Mouse (Mus musculus): ENCODE results near the gene Ly6g5b.

Ly6g5b gene

DNA sequence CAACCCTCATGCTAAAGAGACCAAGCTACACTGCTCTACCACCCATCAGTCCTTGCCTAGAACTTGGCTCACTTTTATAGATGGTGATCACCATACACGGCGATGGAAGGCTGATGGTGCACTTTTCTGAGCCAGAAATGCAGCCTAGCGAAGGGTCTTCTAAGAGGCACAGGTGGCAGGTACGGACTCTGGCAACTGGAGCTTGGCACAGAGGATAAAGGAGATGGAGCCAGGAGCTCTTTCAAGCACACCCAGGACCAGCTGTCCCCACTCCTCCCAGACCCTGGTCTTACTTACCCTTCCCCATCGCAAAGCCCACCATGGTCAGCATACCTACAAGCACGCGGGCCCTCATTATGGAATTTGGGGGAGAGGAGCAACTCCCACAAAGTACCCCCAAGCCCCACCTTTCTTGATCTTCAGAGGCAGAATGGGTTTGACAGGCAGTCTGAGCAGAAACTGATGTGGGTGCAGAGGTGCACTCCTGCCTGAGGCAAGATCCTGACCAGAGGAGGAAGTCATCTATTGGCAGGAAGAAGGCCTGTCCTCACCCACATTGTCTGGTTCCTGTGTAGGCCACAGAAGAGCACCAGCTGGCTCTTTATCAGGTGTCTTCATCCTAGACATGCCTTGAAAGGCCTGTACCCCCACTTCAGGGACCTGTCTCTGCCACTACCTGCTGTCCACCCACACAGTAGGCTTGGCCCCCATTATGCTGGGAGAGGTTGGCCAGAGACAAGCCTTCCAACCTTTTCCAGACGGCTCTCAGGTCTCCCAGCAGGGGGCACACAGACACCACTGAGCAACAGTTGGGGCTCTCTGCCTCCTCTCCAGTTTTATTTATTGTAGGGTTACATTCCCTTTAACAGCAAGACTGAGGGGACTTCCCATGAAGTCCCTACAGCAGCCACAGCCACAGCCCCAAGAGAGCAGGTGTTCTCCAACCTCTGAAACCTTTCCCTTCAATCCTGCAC, at the start of gene Ly6g5b:
TSS of gene Ly6g5b (minus strand) at position 383 of the 974 bp plus-strand sequence.
- in situ Hi-C loops (cut with MboI; ENCODE audit: low sequenced_read_pairs): no loop called here

DNA sequence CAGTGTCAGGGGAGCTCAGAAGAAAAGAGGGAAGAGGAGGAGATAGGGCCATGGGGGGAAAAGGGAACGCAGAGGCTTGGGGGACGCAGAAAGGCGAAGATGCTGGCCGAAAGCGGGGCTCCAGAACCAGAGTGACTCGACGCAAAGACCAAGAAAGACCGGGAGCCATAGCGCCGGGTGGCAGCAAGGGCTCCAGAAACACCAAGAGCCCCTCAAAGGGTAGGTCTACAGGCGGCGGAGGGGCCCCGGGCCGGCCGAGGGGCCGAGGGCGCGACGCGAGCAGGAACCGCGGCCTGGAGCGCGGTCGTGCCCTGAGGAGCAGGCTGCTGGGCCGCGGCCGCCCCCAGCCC, 49.0 kb upstream of the Ly6g5b start:
- in situ Hi-C loops (cut with MboI; ENCODE audit: low sequenced_read_pairs): no loop called here

- in situ Hi-C loops (cut with MboI; ENCODE audit: low sequenced_read_pairs): no loop called here
Measured at GRCm38 (mm10) chr17:35163326-35164081, 48.3 kb upstream of the Ly6g5b start.

DNA sequence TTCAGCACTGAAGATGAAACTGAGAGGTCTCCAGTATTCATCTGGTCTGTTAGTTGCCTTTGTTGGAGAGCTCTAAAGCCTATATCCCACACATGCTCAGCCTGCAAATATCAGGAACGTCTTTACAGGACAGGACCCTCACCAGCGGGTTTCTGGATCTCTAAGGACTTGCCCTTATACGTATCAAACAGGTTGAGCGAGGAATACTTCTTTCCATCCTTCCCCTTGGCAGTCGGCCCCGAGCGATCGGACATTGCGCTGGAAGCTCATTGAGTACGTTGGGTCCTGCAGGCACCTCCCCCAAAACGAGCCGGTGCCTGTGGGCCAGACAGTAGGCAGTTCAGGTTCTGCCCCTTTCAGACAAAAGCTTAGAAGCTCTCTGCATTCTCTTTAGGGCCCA, 47.5 kb upstream of the Ly6g5b start:
- in situ Hi-C loops (cut with MboI; ENCODE audit: low sequenced_read_pairs): no loop called here

DNA sequence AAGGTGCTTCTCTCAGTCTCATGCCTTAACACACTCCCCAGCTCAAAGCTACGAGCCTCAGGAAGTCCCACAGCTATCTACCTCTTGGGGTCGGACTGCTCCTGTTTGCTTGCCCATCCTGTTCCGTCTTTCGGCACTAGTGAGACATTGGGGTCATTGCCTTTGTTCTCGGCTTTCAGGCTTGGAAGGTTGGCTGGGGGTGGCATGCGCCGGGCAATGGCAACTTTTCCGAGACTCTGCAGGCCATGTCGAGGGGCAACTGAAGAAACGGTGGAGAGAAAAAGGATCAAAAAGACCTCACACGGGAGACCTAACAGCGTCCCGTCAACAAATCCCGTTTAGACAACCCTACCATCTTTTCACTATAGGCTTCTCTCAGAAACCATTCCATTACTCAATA, 46.9 kb upstream of the Ly6g5b start:
- in situ Hi-C loops (cut with MboI; ENCODE audit: low sequenced_read_pairs): no loop called here

GRCm38 (mm10) chr17:35161421-35161820, 46.2 kb upstream of the Ly6g5b start:
- in situ Hi-C loops (cut with MboI; ENCODE audit: low sequenced_read_pairs): no loop called here

- in situ Hi-C loops (cut with MboI; ENCODE audit: low sequenced_read_pairs): no loop called here
Measured at GRCm38 (mm10) chr17:35159638-35160037, 44.4 kb upstream of the Ly6g5b start.

GRCm38 (mm10) chr17:35158850-35159593, 43.8 kb upstream of the Ly6g5b start:
- in situ Hi-C loops (cut with MboI; ENCODE audit: low sequenced_read_pairs): no loop called here

DNA sequence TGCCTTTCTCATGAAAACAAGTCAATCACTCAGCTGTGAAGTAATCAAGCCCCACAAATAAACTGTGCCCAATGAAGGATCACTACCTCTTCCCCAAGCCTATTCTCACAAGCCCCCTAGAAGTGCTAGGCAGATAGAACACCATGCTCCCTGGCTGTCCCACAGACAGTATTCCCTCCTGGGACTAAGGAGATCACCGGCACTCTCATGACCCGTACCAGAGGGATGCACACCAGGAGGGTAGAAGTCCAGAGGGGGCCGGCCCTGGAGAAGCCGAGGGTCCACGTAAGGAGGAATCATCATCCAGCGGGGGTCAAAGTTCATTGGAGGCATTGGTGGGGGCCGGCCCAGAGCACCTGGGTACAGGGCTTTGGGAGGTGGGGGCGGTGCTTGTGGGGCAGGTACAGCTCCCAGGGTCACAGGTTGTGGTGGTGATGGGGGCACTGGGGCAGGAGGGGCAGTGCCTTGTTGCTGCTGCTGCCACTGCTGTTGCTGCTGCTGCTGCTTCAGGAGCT, 42.5 kb upstream of the Ly6g5b start:
- in situ Hi-C loops (cut with MboI; ENCODE audit: low sequenced_read_pairs): no loop called here

GRCm38 (mm10) chr17:35157254-35157653, 42.0 kb upstream of the Ly6g5b start:
- in situ Hi-C loops (cut with MboI; ENCODE audit: low sequenced_read_pairs): no loop called here

GRCm38 (mm10) chr17:35156461-35157200, 41.4 kb upstream of the Ly6g5b start:
- in situ Hi-C loops (cut with MboI; ENCODE audit: low sequenced_read_pairs): no loop called here

DNA sequence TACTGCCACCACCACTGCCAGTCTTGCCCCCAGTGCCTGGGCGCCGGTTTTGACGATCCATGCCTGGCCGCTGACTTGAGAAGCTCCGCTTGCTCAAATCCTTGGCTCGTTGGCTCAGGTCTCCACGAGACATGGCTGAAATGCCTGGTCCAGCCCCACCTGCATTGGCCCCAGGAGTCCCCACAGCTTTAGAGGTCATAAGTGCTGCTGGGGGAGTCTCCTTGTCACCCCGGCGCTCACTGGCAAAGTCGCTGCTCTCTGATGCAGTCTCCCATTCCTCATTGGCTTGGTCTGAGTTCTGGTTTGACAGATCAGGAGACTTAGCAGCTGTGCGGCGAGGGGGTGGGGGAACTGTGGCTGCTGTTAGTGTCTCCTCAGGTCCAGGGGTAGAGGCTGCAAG, 40.2 kb upstream of the Ly6g5b start:
- in situ Hi-C loops (cut with MboI; ENCODE audit: low sequenced_read_pairs): no loop called here

- in situ Hi-C loops (cut with MboI; ENCODE audit: low sequenced_read_pairs): no loop called here
Measured at GRCm38 (mm10) chr17:35154616-35155015, 39.4 kb upstream of the Ly6g5b start.

DNA sequence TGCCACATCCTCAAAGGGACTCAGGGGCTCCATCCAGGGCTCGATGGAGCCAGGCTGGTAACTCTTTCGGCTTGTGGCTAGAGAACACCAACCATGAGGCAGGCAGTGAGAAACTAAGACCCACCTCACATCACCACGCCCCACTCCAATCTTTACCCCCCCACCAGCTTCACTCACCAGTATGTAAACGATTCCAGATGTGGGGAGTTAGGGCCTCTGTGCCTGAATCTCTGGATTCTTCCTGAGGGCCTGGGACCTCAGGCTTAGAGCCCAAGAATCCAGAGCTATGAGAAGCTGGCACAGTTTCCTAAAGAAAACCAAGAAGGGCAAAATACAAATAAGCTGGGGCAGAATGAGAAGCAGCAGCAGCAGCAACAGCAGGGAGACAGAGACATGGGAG, 38.7 kb upstream of the Ly6g5b start:
- in situ Hi-C loops (cut with MboI; ENCODE audit: low sequenced_read_pairs): no loop called here

DNA sequence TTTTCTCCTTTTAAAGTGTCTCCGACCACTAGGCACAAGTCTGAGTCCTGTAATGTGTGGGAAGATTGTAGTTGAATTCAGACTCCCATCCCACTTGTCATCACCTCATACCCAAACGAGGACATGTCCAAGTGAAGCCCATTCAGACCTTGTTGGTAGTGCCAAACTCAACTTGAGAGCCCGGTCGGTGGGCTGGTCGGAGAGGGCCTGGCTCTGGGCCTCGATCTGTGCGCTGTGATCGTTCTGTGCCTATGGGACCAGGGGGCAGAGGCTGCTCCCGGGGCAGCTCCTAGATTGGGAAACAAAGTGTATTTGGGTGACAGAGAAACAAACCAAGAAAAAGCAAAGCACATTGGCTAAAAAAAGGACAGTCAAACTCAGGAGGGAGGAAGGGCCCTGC, 37.8 kb upstream of the Ly6g5b start:
- in situ Hi-C loops (cut with MboI; ENCODE audit: low sequenced_read_pairs): no loop called here

- in situ Hi-C loops (cut with MboI; ENCODE audit: low sequenced_read_pairs): no loop called here
Measured at GRCm38 (mm10) chr17:35152121-35152520, 36.9 kb upstream of the Ly6g5b start.

DNA sequence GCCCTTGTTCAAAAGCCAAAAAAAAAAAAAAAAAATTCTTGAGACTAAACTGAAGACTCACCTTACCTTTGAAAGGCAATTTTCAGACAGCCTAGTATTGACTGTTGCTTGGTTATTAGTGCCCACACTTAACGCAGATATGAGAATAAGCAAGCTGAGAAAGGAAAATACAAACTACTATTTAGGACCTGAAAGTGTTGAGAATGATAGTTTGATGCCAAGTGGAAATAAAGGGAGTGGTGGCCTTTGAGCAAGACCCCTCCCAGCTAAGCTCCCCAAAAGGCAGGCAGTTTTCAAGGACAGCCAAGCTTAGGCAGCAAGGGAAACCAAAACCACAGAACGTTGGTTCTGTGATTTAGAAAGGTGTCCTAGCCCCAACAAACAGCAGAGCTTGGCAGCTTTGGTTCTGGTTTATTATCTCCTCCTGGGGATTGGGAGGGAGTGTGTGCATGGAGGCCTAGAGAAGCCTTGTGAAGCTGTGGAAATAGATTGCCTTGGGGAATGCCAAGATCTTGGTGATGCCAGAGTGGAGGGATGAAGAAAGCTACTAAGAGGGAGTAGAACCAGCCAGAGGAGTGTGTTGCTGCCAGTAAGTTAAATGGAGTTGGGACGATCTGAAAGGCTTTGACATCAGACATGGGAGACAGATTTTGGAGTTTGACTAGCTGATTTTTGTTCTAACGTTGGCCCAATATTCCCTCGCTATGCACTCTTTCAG, 32.9 kb upstream of the Ly6g5b start:
- in situ Hi-C loops (cut with MboI; ENCODE audit: low sequenced_read_pairs): no loop called here

DNA sequence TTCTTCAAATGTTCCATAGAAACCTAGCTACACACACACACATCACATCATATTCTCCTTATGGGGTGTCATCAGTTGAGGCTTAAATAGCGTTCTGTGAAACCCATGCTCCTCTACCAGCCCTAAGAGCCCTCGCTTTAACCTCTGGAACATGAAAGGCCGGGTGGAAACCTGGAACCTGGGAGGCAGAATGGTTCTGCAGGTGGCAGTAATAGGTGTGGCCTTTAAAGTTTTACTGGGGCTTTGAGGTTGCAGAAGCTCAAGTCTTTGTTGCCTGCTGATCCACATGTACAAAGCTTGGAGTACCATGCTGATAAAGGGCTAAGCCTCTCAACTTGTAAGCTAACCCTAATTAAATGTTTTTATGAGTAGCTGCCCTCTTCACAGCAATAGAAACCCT, 32.1 kb upstream of the Ly6g5b start:
- in situ Hi-C loops (cut with MboI; ENCODE audit: low sequenced_read_pairs): no loop called here

GRCm38 (mm10) chr17:35146139-35146538, 30.9 kb upstream of the Ly6g5b start:
- in situ Hi-C loops (cut with MboI; ENCODE audit: low sequenced_read_pairs): no loop called here

DNA sequence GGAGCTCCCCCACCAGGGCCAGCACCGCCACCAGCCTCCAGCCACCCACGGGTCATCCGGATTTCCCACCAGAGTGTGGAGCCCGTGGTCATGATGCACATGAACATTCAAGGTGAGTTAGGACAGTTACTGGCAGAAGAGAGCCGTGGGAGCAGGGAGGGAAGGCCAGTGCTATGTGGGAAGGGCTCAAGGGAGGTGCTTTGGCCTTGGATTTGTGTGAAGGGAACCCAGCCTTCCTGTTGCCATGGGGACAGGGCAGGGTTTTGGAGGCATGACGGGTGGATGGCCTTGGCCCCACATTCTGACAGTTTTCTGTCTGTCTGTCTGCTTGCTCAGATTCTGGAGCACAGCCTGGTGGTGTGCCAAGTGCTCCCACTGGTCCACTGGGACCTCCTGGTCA, 26.7 kb upstream of the Ly6g5b start:
- in situ Hi-C loops (cut with MboI; ENCODE audit: low sequenced_read_pairs): no loop called here

All from CH12F3 (cell line).